Mouse (Mus musculus): ENCODE data around the gene Diras1. TPM values are rescaled to one million over a fixed set of nuclear protein-coding genes. Genes with fewer than 3 reads are reported as not detected.

Gene Diras1
- polyA plus RNA-seq, 1 experiment from 2014 or later = 4.7 TPM

DNA sequence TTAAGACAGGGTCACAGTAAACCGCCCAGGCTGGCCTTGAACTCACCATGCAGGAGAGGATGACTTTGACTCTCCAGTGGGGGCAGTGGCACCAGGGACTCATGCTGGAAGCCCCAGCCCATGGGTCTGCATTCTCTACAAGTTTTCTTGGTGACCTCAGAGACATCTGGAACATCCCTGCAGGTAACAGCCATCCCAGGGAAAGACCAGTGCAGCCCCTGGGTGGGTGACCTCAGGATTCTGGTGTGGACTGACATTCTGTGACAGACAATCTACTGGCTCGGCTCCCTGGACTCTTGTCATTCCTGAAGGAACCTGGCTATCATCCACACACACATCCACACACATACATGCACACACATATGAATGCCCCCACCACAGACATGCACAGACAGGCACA is 9.8 kb downstream of the Diras1 start:
- 81% methylated on average over 2 of the region's 2 CpGs for WGBS
- DNase-seq (ENCODE audit: low spot score) = no peak
- no peaks in the 10 kb centered on the region for H3K36me3 ChIP-seq (ENCODE audit: control insufficient read depth, insufficient read depth, low read length)
- H3K4me2 ChIP-seq (ENCODE audit: low read depth) = no peak overlapping the region
- H3K27ac ChIP-seq (ENCODE audit: low read depth, low read length) = no peak overlapping the region
- H3K9ac ChIP-seq (ENCODE audit: low read length) = no peak overlapping the region
- no peaks in the 10 kb centered on the region for H3K9me3 ChIP-seq (ENCODE audit: control insufficient read depth, low read length)
- no peaks in the 10 kb centered on the region for H3K4me1 ChIP-seq (ENCODE audit: control insufficient read depth, insufficient read depth, low read length)
- H3K27me3 ChIP-seq (ENCODE audit: control insufficient read depth, insufficient read depth, low read length) = no peaks in the 10 kb centered on the region
- no peak for ATAC-seq (ENCODE audit: insufficient read depth, low FRiP score, low TSS enrichment)
- no peak overlapping the region for H3K4me3 ChIP-seq (ENCODE audit: low read depth, low read length)

DNA sequence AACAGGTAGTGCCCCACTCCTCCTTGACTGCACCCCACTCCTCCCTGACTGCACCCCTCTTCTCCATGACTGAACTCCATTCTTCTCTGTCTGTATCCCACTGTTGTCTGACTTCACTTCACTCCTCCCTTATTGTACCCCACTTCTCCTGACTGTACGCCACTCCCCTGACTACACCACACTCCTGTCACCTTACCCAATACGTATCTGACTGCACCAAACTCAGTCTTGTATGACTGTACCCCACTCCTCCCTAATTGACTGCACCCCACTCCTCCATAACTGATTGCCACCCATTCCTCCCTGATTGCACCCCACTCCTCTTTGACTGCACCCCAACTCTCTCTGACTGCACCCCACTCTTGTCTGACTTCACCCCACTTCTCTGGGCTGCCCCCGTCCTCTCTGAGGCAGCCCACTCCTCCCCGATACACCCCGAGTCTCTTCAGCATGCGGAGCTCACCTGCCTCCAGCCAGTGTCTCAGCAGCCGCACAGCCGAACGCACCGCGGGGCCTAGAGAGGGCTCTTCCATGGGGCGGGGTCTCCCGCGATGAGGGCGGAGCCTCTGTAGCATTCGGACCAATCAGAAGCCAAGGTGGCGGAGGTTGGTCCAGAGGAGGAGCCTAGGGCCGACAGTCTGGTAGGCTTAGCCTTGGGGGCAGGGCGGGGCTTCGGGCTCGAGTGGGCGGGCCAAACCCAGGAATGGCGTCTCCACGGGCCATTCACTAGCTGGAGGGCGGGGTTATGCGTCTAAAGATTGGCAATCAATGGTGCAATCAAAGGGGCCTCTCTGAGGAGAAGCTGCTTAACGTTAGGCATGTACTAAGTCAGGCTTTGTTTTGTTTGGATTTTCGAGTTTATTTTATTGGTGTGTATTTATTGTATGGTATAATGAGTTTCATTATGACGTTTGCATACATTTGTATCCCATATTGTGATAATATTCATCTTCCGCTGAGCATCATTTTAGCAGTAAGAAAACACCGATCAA is 10.8 kb downstream of the Diras1 start, which contains the start of gene Gng7:
Gene Gng7, minus strand, starts transcription at position 553 of the 992 bp plus-strand sequence.
- no peaks in the 10 kb centered on the region for H3K27me3 ChIP-seq (ENCODE audit: control insufficient read depth, insufficient read depth, low read length)
- H3K4me3 ChIP-seq (ENCODE audit: low read depth, low read length) = peak within 1 kb of the TSS; percentile 19
- H3K36me3 ChIP-seq (ENCODE audit: control insufficient read depth, insufficient read depth, low read length) = no peaks in the 10 kb centered on the region
- DNase-seq (ENCODE audit: low spot score) = peak; percentile 98
- H3K9ac ChIP-seq (ENCODE audit: low read length) = peak within 1 kb of the TSS; percentile 20; the same call in 1 of the 2 replicates
- peak within 1 kb of the TSS; percentile 38 for H3K4me2 ChIP-seq (ENCODE audit: low read depth)
- no peak within 1 kb of the TSS for H3K27ac ChIP-seq (ENCODE audit: low read depth, low read length)
- ATAC-seq (ENCODE audit: insufficient read depth, low FRiP score, low TSS enrichment) = peak; percentile 98
- no peaks in the 10 kb centered on the region for H3K4me1 ChIP-seq (ENCODE audit: control insufficient read depth, insufficient read depth, low read length)
- H3K9me3 ChIP-seq (ENCODE audit: control insufficient read depth, low read length) = no peaks in the 10 kb centered on the region
- 9% methylated on average over 31 of the region's 31 CpGs for WGBS

DNA sequence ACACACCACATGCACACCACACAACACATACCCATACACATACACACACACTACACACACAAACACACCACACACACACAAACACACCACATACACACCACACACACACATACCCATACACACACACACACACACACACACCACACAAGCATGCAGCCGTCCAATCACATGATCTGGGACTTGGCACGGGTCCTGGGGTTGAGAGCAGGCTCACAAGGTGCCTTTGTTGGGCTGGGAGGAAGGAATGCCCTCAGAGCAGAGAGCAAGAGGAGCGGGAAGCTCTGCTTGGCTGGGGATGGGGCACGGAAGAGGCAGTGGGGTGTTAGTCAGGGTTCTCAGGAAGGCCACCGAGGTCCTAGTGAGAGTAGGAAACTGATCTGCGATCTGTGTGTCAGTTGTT is 14.6 kb downstream of the Diras1 start:
- no peak for DNase-seq (ENCODE audit: low spot score)
- no peak for ATAC-seq (ENCODE audit: insufficient read depth, low FRiP score, low TSS enrichment)
- Histone ChIP-seq H3K4me3 (ENCODE audit: low read depth, low read length) (no peak overlapping the region), H3K9ac (ENCODE audit: low read length) (no peak overlapping the region), H3K27ac (ENCODE audit: low read depth, low read length) (no peak overlapping the region), H3K4me2 (ENCODE audit: low read depth) (no peak overlapping the region), H3K9me3 (ENCODE audit: control insufficient read depth, low read length) (no peaks in the 10 kb centered on the region), H3K36me3 (ENCODE audit: control insufficient read depth, insufficient read depth, low read length) (no peaks in the 10 kb centered on the region), H3K4me1 (ENCODE audit: control insufficient read depth, insufficient read depth, low read length) (no peaks in the 10 kb centered on the region), H3K27me3 (ENCODE audit: control insufficient read depth, insufficient read depth, low read length) (no peaks in the 10 kb centered on the region)
- WGBS = 72% methylated on average over 6 of the region's 6 CpGs

DNA sequence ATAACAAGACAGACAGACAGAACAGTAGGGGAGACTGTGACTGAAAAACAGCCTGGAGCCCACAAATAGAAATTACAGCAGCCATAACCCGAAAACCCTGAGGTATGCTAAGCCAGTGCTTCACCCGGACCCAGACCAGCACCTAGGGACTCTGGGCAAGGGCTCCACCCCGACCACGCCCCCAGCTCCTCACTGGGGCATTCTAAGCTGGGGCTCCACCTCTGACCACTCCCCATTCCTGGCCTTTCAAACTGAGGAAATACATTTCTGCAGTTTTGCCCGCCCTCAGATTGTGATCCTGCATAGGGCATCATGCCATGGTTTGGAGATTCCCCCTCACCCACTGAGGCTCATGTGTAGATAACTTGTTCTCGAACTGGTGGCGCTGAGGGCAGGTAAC is 18.2 kb downstream of the Diras1 start:
- no peak for DNase-seq (ENCODE audit: low spot score)
- WGBS = 39% methylated on average over 7 of the region's 7 CpGs
- Histone ChIP-seq H3K27me3 (ENCODE audit: control insufficient read depth, insufficient read depth, low read length) (no peaks in the 10 kb centered on the region), H3K36me3 (ENCODE audit: control insufficient read depth, insufficient read depth, low read length) (no peaks in the 10 kb centered on the region), H3K4me2 (ENCODE audit: low read depth) (no peak overlapping the region), H3K27ac (ENCODE audit: low read depth, low read length) (no peak overlapping the region), H3K9me3 (ENCODE audit: control insufficient read depth, low read length) (no peaks in the 10 kb centered on the region), H3K9ac (ENCODE audit: low read length) (no peak overlapping the region), H3K4me1 (ENCODE audit: control insufficient read depth, insufficient read depth, low read length) (no peaks in the 10 kb centered on the region), H3K4me3 (ENCODE audit: low read depth, low read length) (no peak overlapping the region)
- no peak for ATAC-seq (ENCODE audit: insufficient read depth, low FRiP score, low TSS enrichment)

DNA sequence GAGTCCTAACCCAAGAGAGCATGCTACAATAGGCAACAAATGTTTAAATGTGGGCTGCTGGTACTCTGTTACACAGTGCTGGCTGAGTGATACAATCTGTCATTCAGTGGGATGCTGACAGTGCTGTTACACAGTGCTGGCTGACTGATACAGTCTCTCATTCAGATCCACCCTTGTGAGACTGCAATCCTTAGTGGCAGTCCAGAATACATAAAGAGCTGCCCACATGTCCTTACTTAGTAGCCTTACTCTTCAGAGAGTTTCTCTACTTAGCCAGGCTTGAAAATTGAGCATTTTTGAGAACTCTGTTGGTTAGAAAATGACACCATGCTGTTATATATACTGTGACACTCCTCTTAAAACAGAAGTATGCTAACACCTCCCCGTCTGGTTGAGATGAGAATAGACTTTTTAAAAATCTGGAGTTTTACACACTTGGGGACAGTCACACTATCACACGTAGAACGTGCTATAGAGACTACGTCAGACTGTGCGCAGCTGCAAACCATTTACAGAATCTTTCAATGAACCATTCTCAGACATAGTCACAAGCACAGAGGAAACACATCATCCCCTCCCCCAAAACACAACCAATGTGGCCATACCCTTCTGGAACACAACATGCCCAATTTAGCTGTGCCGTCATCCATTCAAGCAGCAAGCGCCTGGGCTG is 19.3 kb downstream of the Diras1 start:
- H3K4me2 ChIP-seq (ENCODE audit: low read depth) = no peak overlapping the region
- WGBS = 89% methylated on average over 7 of the region's 7 CpGs
- no peak for ATAC-seq (ENCODE audit: insufficient read depth, low FRiP score, low TSS enrichment)
- no peaks in the 10 kb centered on the region for H3K9me3 ChIP-seq (ENCODE audit: control insufficient read depth, low read length)
- DNase-seq (ENCODE audit: low spot score) = no peak
- H3K9ac ChIP-seq (ENCODE audit: low read length) = no peak overlapping the region
- H3K27ac ChIP-seq (ENCODE audit: low read depth, low read length) = no peak overlapping the region
- no peak overlapping the region for H3K4me3 ChIP-seq (ENCODE audit: low read depth, low read length)
- no peaks in the 10 kb centered on the region for H3K36me3 ChIP-seq (ENCODE audit: control insufficient read depth, insufficient read depth, low read length)
- no peaks in the 10 kb centered on the region for H3K4me1 ChIP-seq (ENCODE audit: control insufficient read depth, insufficient read depth, low read length)
- no peaks in the 10 kb centered on the region for H3K27me3 ChIP-seq (ENCODE audit: control insufficient read depth, insufficient read depth, low read length)

DNA sequence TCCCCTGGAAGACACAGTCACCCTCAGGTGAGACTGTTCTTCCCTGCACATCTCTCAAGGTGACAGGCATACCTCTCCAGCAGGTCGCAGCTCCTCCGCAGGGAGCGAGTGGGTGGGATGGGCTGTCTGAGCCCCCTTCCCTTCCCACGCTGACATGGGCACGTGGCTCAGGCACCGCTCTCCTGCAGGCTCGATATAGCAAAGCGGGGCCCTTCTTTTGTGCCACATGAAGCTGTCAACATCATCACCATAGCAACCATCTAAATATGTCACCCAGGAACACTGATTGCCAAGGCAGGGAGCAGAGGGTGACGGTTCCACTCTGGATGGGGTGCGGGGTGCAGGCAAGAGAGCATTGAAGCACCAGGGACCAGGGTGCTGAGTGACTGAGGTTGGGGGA is 24.3 kb downstream of the Diras1 start:
- ATAC-seq (ENCODE audit: insufficient read depth, low FRiP score, low TSS enrichment) (no peak), DNase-seq (ENCODE audit: low spot score) (no peak)
- H3K27me3 ChIP-seq (ENCODE audit: control insufficient read depth, insufficient read depth, low read length) = no peaks in the 10 kb centered on the region
- H3K36me3 ChIP-seq (ENCODE audit: control insufficient read depth, insufficient read depth, low read length) = no peaks in the 10 kb centered on the region
- no peaks in the 10 kb centered on the region for H3K4me1 ChIP-seq (ENCODE audit: control insufficient read depth, insufficient read depth, low read length)
- no peaks in the 10 kb centered on the region; the same call in 1 of the 2 replicates for H3K9me3 ChIP-seq (ENCODE audit: control insufficient read depth, low read length)
- H3K9ac ChIP-seq (ENCODE audit: low read length) = 0 out of 2 replicates have a peak overlapping the region, but pooled peaks have one; percentile 23
- whole genome bisulfite sequencing = 64% methylated on average over 10 of the region's 10 CpGs
- no peak overlapping the region for H3K4me3 ChIP-seq (ENCODE audit: low read depth, low read length)
- no peak overlapping the region for H3K4me2 ChIP-seq (ENCODE audit: low read depth)
- H3K27ac ChIP-seq (ENCODE audit: low read depth, low read length) = no peak overlapping the region

DNA sequence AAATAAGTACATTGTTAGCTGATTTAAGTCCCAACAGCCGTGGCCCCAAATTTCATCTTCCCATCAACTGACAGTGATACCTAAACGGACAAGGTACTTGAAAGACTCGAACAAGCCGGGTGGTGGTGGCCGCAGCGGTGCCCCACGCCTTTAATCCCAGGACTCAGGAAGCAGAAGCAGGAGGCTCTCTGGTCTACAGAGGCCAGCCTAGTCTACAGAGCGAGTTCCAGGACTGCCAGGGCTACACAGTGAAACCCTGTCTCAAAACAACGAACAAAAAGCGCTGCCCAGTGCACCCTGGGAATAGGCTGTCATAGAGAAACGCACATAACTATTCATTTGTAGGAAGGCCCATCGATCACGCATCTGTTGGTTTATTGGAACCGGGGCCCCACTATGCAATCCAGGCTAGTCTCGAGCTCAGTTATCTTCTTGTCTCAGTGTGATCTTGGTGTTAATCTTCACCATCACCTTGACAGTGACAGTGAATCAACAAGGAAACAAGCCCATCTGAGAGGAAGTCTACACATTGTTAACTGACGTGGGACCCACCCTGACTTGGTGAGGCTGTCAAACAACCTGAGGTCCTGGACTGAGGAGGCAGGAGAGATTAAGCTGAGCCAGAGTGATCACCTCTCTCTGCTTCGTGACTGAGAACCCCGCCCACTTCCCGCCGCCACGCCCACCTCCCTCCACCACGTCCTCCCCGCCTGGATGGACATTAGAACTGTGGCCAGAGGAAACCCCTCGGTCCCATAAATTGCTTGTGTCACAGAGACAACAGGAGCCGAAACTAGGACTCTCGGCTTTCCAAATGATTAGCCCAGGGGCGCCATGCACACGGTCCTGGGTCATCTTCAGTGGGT is 25.0 kb downstream of the Diras1 start:
- H3K4me2 ChIP-seq (ENCODE audit: low read depth) = no peak overlapping the region
- no peak overlapping the region for H3K9ac ChIP-seq (ENCODE audit: low read length)

More for the DNA sequence above, 25.0 kb downstream of the Diras1 start:
- no peak for ATAC-seq (ENCODE audit: insufficient read depth, low FRiP score, low TSS enrichment)
- Histone ChIP-seq H3K9me3 (ENCODE audit: control insufficient read depth, low read length) (no peaks in the 10 kb centered on the region; the same call in 1 of the 2 replicates), H3K4me1 (ENCODE audit: control insufficient read depth, insufficient read depth, low read length) (no peaks in the 10 kb centered on the region), H3K36me3 (ENCODE audit: control insufficient read depth, insufficient read depth, low read length) (no peaks in the 10 kb centered on the region), H3K4me3 (ENCODE audit: low read depth, low read length) (no peak overlapping the region), H3K27me3 (ENCODE audit: control insufficient read depth, insufficient read depth, low read length) (no peaks in the 10 kb centered on the region), H3K27ac (ENCODE audit: low read depth, low read length) (no peak overlapping the region)
- no peak for DNase-seq (ENCODE audit: low spot score)
- 49% methylated on average over 28 of the region's 28 CpGs for WGBS
